Mouse (Mus musculus) olfactory bulb, adult 2 months (tissue): ENCODE data around the gene Scarf1. TPM values are rescaled to one million over a fixed set of nuclear protein-coding genes. Genes with fewer than 3 reads are reported as not detected.
A peak's percentile ranks its signal among the peaks of the same experiment; 100 is the strongest.

Experiments used
- H3K27ac ChIP-seq: fragments of 200-500 bp; 2 replicates; pipeline ENCODE4 v1.5.1; 2012; ENCODE audit warnings: low read depth, low read length; ENCODE audit not compliant: insufficient read depth
- H3K4me1 ChIP-seq: fragments of 200-500 bp; 2 replicates; pipeline ENCODE4 v1.6.1; 2012; ENCODE audit warnings: low read length; ENCODE audit not compliant: control insufficient read depth, insufficient read depth
- H3K4me3 ChIP-seq: fragments of 200-500 bp; 2 replicates; pipeline ENCODE4 v1.5.1; 2012; ENCODE audit warnings: mild to moderate bottlenecking, low read depth, low read length, moderate library complexity; ENCODE audit not compliant: insufficient read depth
- CTCF ChIP-seq: fragments of 200-500 bp; IDR thresholded peaks from 2 replicates; pipeline ENCODE4 v1.5.1; 2012; ENCODE audit warnings: low read depth, mild to moderate bottlenecking, low read length, moderate library complexity; ENCODE audit not compliant: insufficient read depth
- POLR2A ChIP-seq: fragments of 200-500 bp; IDR thresholded peaks from 2 replicates; pipeline ENCODE4 v1.6.1; 2012; ENCODE audit warnings: mild to moderate bottlenecking, low read depth, low read length, moderate library complexity; ENCODE audit not compliant: insufficient read depth
- WGBS: fragments of 180-500 bp; shearing (Covaris S2); methylation state at CpG from one replicate; pipeline ENCODE4 v1.1.7; 2018; 5-methylcytosine and 5-hydroxymethylcytosine counted together
- polyA plus RNA-seq: library from polyadenylated mRNA; stranded (reverse); fragments of >200 nt; gene quantifications from 2 replicates; pipeline ENCODE4 v1.2.4, GENCODE M21; 2012; ENCODE audit warnings: low replicate concordance; ENCODE audit not compliant: missing spikeins, insufficient read depth, insufficient read length

The Scarf1 gene
- not detected in 2 replicates for polyA plus RNA-seq

DNA sequence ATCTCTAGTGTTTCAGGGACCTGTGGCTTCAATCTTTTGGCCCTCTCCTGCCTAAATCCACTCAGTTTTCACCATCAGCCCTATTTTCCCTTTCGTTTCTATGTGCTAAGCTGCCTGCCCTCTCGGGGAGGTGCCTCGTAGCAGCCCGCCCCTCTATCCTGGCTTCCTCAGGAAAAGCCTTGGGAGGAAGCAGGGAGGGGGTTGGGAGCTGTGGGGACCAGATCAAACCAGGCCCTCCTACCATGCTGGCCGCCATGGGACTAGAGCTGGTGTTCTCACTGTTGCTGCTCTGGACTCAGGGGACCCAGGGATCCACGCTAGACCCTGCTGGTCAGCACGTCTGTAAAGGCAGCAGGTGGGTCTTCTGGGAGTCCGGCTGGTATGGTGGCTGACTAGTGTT is at the start of gene Scarf1:
Scarf1 (plus strand) TSS at position 205 of the 400 bp plus-strand sequence.
- Histone ChIP-seq H3K4me3 (peak within 1 kb of the TSS; percentile 9; the same call in 1 of the 2 replicates), H3K4me1 (peaks cover 15% of the 10 kb centered on the region), H3K27ac (no peak within 1 kb of the TSS)
- TF ChIP-seq CTCF (no peak), POLR2A (no peak)
- WGBS, result 70% methylated on average over 8 of the region's 8 CpGs

DNA sequence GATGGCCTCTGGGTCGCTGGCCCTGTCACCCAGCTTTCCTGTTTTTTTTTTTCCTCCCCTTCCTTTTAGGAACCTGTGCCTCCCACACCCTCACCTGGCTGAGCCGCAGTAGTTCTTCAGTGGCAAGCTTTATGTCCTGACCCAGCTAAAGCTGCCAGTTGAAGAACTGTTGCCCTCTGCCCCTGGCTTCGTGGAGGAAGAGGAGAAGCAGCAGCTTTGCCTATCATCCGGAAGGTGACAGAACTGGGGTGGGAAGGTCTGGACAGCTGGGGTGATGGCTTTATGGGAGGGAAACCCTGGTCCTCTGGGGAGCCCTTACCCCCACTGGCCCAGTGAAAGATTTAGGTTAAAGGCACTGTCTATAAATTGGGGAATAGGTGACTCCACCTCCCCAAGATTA is 49.7 kb upstream of the Scarf1 start:
- Histone ChIP-seq H3K27ac (no peak overlapping the region), H3K4me3 (no peak overlapping the region), H3K4me1 (peaks cover 34% of the 10 kb centered on the region)
- TF ChIP-seq POLR2A (no peak), CTCF (no peak)
- WGBS, result 83% methylated on average over 4 of the region's 4 CpGs

DNA sequence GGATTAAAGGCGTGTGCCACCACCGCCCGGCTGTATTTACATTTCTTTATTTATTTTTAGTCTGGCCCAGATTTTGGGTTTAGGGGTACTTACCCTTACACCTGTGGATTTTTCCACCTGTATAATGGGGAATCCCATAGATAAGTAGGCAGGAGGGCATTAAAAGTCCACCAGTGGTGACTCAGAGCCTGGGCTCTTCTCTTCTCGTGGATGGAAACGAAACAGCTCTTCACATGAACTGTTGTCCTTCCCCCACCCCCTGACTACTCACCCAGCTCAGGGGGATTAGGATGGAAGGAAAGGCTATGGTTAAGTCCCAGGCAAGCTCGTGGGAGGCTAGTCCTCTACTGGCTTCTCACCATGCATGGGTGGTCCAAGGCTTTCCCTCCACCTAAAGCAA is 48.9 kb upstream of the Scarf1 start:
- WGBS, result 83% methylated on average over 6 of the region's 6 CpGs
- Histone ChIP-seq H3K27ac (no peak overlapping the region), H3K4me1 (peaks cover 31% of the 10 kb centered on the region), H3K4me3 (no peak overlapping the region)
- no peak for TF ChIP-seq CTCF
- TF ChIP-seq POLR2A, result no peak

DNA sequence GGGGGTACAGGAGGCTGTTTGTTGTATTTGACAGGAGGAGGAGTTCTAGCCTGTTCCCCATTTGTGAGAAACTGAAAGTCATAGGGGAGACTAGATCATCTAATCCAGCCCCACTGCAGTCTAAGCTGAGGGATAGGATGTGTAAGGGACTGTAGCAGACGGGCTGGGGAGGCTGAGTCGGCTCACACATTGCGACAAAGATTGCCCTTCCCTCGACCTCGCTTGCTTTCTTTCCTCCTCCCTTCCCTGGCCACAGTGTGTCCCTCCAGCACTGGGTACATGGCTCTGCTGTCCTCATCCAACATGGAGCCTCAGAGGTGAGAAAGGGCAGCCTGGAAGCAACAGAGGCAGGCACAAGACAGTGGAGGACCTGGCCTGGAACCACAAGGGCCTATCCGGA is 48.3 kb upstream of the Scarf1 start:
- H3K4me1 ChIP-seq, result peaks cover 25% of the 10 kb centered on the region
- no peak overlapping the region for H3K4me3 ChIP-seq
- no peak overlapping the region for H3K27ac ChIP-seq
- TF ChIP-seq CTCF (no peak), POLR2A (no peak)
- 87% methylated on average over 6 of the region's 6 CpGs for WGBS

DNA sequence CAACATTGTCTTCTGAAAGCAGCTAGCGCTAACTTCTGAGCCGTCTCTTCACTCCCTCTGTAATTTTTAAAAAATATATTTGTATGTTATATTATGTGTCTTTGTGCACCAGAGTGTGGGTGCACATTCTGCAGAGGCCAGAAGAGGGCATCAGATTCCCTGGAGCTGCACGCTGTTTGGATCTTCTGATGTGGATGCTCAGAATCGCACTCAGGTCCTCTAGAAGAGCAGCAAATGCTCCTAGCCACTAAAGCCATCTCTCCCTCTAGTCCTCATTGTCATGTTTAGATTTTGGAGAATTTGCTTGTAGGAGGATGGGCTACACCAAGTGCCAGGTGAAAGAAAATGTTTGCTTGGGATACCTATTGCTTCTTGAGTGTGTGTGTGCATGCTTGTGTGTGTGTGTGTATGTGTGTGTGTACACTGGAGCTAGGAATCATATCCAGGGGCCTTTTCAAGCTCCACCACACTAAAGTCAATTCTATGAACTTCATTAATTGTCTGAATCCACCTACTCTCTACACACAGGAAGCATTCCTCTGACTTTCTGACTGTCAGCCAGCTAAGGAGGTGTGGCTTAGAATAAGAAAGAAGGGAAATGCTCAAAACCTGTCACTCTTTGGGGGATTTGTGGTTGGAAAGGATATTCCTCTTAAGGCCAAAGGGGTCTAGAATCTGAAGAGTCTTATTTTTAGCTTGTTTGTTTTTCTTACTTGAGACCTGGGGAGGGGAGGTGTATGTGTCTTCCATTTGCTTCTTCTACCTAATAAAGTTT is 46.4 kb upstream of the Scarf1 start:
- peaks cover 24% of the 10 kb centered on the region for H3K4me1 ChIP-seq
- no peak overlapping the region for H3K4me3 ChIP-seq
- TF ChIP-seq CTCF, result no peak
- no peak for TF ChIP-seq POLR2A
- no peak overlapping the region for H3K27ac ChIP-seq
- 99% methylated on average over 4 of the region's 4 CpGs for WGBS

DNA sequence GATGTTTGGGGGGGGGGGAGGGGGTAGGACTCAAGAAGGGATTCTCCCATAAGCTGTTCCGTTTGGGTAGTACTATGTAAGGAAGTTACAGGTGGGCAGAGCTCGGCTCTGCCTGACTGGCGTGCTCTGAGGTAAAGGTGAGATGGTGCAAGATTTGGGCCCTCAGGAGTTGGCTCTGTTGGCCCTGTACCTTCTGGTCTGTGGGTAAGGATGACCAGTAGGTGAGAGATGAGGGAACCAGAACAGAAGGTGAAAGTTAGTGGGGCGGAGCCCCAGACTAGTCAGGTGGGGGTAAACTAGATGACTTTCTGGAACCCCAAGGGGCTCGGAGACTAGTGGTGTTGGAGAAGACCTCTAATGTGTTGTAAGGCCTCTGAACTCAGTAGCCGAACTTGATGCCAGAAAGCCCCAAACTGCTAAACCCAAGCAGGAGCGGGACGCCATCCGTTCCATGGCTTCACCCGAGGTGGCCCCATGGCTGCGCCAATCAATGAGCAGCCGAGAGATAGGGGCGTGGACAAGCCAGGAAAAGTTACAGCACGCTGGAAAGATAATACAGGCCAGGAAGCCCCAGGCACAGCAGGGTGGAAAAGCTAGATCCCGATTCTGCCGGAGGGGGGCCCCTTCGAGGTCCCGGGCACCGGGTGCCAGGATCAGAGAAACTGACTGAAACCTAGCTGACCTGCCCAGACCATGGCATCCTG is 45.7 kb upstream of the Scarf1 start:
- H3K4me1 ChIP-seq, result peaks cover 18% of the 10 kb centered on the region
- H3K4me3 ChIP-seq, result peak overlapping the region; percentile 10; the same call in 1 of the 2 replicates
- WGBS, result 22% methylated on average over 19 of the region's 19 CpGs
- H3K27ac ChIP-seq, result no peak overlapping the region
- TF ChIP-seq CTCF (no peak), POLR2A (no peak)

DNA sequence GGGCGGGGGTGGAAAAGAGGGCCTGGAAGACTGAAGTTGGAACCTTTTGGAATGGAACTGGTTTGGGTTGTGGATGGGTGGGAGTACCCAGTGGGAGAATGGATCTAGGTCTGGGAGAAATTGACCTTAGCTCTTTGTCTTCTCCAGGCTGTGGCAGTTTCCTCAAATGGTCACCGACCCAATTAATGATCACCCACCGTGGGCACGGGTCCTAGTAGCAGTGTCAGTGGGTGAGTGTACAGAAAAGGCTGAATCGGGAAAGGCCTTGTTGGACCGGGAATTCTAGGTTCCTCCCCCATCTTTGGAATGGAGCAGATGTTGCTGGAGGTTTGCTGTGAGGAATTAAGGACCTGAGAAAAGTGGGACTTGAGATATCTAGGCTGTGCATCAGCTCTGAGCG is 44.9 kb upstream of the Scarf1 start:
- Histone ChIP-seq H3K27ac (no peak overlapping the region), H3K4me1 (peaks cover 12% of the 10 kb centered on the region), H3K4me3 (no peak overlapping the region)
- TF ChIP-seq POLR2A (no peak), CTCF (no peak)
- 67% methylated on average over 7 of the region's 7 CpGs for WGBS

DNA sequence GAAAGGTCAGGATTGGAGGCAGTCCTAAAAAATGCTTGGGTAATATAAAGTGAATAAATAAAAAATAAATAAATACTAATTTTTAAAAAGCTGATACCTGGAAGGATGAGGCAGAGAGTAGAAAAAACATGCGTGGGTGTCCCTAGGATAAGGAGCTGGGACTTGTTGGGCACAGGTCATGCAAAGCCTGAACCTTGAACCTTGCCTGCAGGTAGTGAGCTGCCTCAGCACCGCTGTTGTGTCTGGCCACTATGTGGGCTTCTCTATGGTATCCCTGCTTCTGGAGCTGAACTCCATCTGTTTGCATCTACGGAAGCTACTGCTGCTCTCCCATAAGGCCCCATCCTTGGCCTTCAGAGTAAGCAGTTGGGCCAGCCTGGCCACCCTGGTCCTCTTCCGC is 44.1 kb upstream of the Scarf1 start:
- Histone ChIP-seq H3K4me3 (no peak overlapping the region), H3K27ac (no peak overlapping the region), H3K4me1 (peaks cover 8% of the 10 kb centered on the region)
- no peak for TF ChIP-seq CTCF
- TF ChIP-seq POLR2A, result no peak
- WGBS, result 96% methylated on average over 4 of the region's 4 CpGs

DNA sequence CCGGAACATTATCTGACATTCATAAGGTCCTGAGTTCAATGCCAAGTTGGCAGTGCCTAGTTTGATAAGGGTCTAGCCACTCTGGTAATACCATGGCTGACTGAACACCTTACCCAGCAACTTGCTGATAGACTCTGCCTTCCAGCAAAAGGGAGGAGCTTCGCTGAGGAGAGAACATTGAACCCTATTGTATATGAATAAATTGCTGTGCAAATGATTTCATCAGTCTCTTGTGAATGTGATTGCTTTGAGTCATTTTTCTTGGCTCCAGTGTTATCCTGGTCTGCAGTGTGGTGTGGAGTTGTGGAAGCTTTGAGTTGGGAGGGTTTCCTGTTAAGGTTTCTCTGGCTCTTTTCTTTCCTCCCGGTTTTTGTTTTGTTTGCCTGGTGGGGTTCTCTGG is 42.7 kb upstream of the Scarf1 start:
- Histone ChIP-seq H3K4me1 (peaks cover 6% of the 10 kb centered on the region), H3K4me3 (no peak overlapping the region), H3K27ac (no peak overlapping the region)
- no peak for TF ChIP-seq POLR2A
- TF ChIP-seq CTCF, result no peak
- 77% methylated on average over 3 of the region's 3 CpGs for WGBS
